Mouse (Mus musculus) thymus, adult 2 months (tissue): ENCODE results near the gene Ddx39. TPM values are rescaled to one million over a fixed set of nuclear protein-coding genes. Genes with fewer than 3 reads are reported as not detected.

ENCODE experiments used
- DNase-seq: peaks from one replicate; pipeline ENCODE4 v3.0.0; 2021
- H3K27ac ChIP-seq: fragments of 200-500 bp; 2 replicates; pipeline ENCODE4 v1.5.1; 2012; ENCODE audit warnings: low read length, control low read depth; ENCODE audit not compliant: control insufficient read depth, insufficient read depth
- H3K27me3 ChIP-seq: fragments of 200-500 bp; 2 replicates; pipeline ENCODE4 v1.6.1; 2012; ENCODE audit warnings: mild to moderate bottlenecking, low read length, moderate library complexity, mixed read lengths; ENCODE audit not compliant: control insufficient read depth, insufficient read depth
- H3K36me3 ChIP-seq: fragments of 200-500 bp; 2 replicates; pipeline ENCODE4 v1.6.1; 2012; ENCODE audit warnings: mild to moderate bottlenecking, low read length, moderate library complexity; ENCODE audit not compliant: control insufficient read depth, insufficient read depth
- H3K4me1 ChIP-seq: fragments of 200-500 bp; replicated peaks from 2 replicates; pipeline ENCODE4 v1.6.1; 2012; ENCODE audit warnings: low read length; ENCODE audit not compliant: control insufficient read depth, insufficient read depth
- H3K4me3 ChIP-seq: fragments of 200-500 bp; 2 replicates; pipeline ENCODE4 v1.5.1; 2012; ENCODE audit warnings: mild to moderate bottlenecking, low read length, control low read depth, moderate library complexity; ENCODE audit not compliant: control insufficient read depth, insufficient read depth
- CTCF ChIP-seq: fragments of 200-500 bp; IDR thresholded peaks from 2 replicates; pipeline ENCODE4 v1.5.1; 2012; ENCODE audit warnings: mild to moderate bottlenecking, control low read depth, low read length, moderate library complexity, borderline replicate concordance; ENCODE audit not compliant: control insufficient read depth, poor library complexity, insufficient read depth; ENCODE audit errors: extremely low read depth
- POLR2A ChIP-seq: fragments of 200-500 bp; IDR thresholded peaks from 2 replicates; pipeline ENCODE4 v1.6.1; 2012; ENCODE audit warnings: mild to moderate bottlenecking, low read length, control low read depth, moderate library complexity; ENCODE audit not compliant: control insufficient read depth, poor library complexity, insufficient read depth; ENCODE audit errors: extremely low read depth
- WGBS: fragments of 180-500 bp; shearing (Covaris S2); methylation state at CpG from one replicate; pipeline ENCODE4 v1.1.7; 2018; 5-methylcytosine and 5-hydroxymethylcytosine counted together
- polyA plus RNA-seq: library from polyadenylated mRNA; depleted of rRNA; stranded (reverse); fragments of >200 nt; gene quantifications from 2 replicates; pipeline ENCODE4 v1.2.3, GENCODE M21; 2012

Ddx39 gene
- polyA plus RNA-seq, 1 experiment = 157 TPM

DNA sequence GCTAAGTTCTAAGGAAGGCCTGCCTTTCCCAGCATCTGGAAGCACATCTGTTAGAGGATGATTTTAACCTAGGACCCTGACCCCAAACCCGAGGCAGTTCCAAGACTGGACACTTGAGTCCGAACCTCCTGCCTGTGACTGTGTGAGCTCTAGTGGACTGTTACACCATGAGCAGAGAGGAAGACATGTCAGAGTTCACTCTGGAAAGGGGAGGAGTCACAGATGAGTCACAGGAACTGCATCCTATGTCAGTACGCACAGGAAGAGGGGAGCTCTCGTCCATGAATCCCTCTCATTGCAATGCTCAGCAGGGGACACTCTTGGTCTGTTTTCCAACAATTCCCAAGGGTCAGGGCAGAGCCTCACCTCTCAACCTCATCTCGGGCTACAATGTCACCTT lies 42.0 kb upstream of the Ddx39 start:
- Histone ChIP-seq H3K27me3 (no peaks in the 10 kb centered on the region), H3K4me3 (no peak overlapping the region), H3K36me3 (peaks cover 70% of the 10 kb centered on the region), H3K4me1 (0 out of 2 replicates have a peak, but pooled peaks cover 3% of the 10 kb centered on the region), H3K27ac (no peak overlapping the region)
- WGBS = 90% methylated on average over 5 of the region's 5 CpGs
- no peak for DNase-seq
- no peak for TF ChIP-seq POLR2A
- TF ChIP-seq CTCF = no peak

DNA sequence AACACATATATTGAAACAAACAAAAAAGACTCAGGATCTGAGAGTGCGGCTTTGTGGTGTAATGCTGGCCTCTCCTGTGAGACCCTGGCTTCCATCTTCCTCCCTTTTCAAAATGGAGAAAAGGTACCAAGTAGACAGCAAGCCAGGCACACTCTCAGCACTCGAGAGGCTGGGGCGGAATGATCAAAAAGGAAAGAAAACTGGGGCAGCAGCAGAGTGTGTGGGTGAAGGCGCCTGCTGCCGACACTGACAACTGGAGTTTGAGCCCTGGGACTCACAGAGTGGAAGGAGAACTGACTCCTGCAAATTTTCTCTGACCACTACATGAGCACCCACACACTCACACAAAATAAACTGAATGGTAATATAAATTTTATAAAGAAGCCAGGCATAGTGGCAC lies 40.5 kb upstream of the Ddx39 start:
- Histone ChIP-seq H3K4me1 (no peaks in the 10 kb centered on the region), H3K27me3 (no peaks in the 10 kb centered on the region), H3K27ac (no peak overlapping the region), H3K4me3 (no peak overlapping the region), H3K36me3 (peaks cover 79% of the 10 kb centered on the region)
- DNase-seq = no peak
- WGBS = 90% methylated on average over 5 of the region's 5 CpGs
- TF ChIP-seq CTCF (no peak), POLR2A (no peak)

DNA sequence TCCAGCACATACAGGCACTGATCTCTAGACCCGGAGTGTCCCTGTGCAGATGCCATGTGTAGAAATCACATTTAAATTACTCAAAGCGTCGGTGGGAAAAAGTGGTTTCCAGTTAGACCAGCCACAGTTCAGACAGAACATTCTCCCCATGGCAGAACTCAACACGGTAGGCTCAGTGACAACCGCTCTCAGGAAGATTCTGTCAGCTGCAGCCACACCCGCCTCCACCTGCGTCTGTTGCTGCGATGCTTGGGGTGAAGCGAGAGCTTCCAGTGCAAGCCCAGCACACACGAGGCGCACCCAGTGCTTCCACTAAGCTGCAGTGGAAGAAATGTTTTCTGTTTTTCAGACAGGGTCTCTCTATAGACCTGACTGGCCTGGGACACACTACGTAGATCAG lies 35.1 kb upstream of the Ddx39 start:
- H3K36me3 ChIP-seq = peaks cover 69% of the 10 kb centered on the region
- 96% methylated on average over 12 of the region's 12 CpGs for WGBS
- no peak overlapping the region for H3K4me3 ChIP-seq

DNA sequence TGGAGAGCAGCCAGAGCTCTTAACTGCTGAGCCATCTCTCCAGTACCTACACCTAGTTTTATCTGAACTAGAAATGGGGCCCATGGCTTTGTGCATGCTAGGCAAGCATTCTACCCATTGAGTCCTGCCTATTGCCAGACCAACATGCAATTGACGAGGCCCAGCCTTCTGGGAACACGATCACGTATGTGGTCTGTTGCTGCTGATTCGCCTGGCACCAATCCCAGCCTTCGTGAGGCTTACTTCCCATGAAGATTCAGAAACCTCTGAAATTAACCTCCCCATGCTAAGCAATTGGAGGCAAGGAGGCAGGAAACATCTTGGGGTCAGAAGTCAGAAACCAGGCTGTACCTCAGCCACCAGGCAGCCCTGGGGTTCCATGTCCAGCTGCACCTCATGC lies 34.4 kb upstream of the Ddx39 start:
- Histone ChIP-seq H3K27ac (no peak overlapping the region), H3K4me1 (0 out of 2 replicates have a peak, but pooled peaks cover 4% of the 10 kb centered on the region), H3K36me3 (peaks cover 75% of the 10 kb centered on the region), H3K4me3 (no peak overlapping the region), H3K27me3 (no peaks in the 10 kb centered on the region)
- no peak for DNase-seq
- WGBS = 95% methylated on average over 5 of the region's 5 CpGs
- no peak for TF ChIP-seq POLR2A
- TF ChIP-seq CTCF = no peak

More for the DNA sequence above, 35.1 kb upstream of the Ddx39 start:
- DNase-seq = no peak
- Histone ChIP-seq H3K4me1 (0 out of 2 replicates have a peak, but pooled peaks cover 4% of the 10 kb centered on the region), H3K27me3 (no peaks in the 10 kb centered on the region), H3K27ac (no peak overlapping the region)
- no peak for TF ChIP-seq CTCF

DNA sequence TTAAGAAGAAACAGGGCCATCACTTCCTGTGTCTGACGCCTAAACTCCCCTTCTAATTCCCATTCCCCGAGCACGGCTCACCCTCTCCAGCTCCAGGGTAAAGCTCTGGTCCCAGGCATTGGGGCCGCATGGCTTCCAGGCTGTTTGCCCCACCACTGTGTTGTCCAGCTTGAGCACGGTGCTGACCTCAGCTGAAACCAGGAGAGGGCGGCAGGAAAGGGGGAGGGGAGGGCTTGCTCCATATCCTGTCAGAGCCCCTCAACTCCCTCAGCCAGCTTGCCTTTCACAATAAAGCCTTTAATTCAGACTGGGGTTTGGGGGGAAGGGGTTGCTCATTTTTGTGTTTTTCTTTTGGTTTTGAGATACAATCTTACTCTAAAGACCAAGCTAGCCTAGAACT lies 33.9 kb upstream of the Ddx39 start:
- DNase-seq = no peak
- H3K27ac ChIP-seq = no peak overlapping the region

DNA sequence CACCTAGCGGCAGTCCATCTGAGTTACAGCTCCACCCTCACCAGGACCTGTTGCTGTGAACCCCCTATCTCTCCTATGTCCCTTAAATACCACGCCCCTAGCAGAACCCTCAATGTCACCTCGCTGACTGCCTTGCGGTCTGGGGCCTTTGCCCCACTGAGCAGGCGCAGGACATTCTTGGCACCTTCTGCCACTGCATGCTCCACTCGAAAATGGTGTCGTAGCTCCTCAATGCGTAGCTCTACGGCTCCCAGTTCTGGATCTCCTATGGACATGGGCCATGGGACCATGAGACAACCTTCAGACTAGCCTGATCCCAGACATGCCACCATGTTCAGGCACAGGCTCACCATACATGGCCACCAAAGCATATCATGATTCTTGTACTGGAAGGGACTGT lies 30.5 kb upstream of the Ddx39 start:
- H3K27me3 ChIP-seq = no peaks in the 10 kb centered on the region
- H3K4me1 ChIP-seq = 0 out of 2 replicates have a peak, but pooled peaks cover 4% of the 10 kb centered on the region
- WGBS = over 99% methylated on average over 9 of the region's 9 CpGs
- DNase-seq = no peak
- no peak overlapping the region for H3K27ac ChIP-seq
- TF ChIP-seq POLR2A = no peak
- TF ChIP-seq CTCF = no peak
- H3K36me3 ChIP-seq = peaks cover 66% of the 10 kb centered on the region
- H3K4me3 ChIP-seq = no peak overlapping the region

More for the DNA sequence above, 33.9 kb upstream of the Ddx39 start:
- Histone ChIP-seq H3K4me3 (no peak overlapping the region), H3K36me3 (peaks cover 80% of the 10 kb centered on the region), H3K27me3 (no peaks in the 10 kb centered on the region), H3K4me1 (0 out of 2 replicates have a peak, but pooled peaks cover 4% of the 10 kb centered on the region)
- TF ChIP-seq CTCF (no peak), POLR2A (no peak)
- WGBS = 94% methylated on average over 6 of the region's 6 CpGs

DNA sequence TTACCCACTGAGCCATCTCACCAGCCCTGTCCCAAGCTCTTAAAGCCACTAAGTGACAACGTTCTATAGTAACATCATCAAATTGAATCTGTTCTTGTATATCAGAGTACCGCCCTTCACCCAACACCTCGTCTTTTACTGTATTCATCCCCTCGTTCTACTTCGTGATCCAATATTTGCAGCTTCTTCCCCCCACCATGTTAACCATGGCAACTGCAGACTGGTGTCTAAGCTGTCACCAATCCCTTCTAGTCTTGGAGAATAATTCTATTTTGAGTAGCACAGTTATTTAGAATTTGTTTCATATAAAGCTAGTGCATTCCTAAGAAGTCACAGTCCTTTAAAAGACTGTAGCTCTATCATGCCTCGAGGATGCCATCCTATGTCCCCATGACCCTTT lies 25.7 kb upstream of the Ddx39 start:
- no peak for DNase-seq
- 96% methylated on average over 6 of the region's 6 CpGs for WGBS
- Histone ChIP-seq H3K27ac (no peak overlapping the region), H3K36me3 (peaks cover 62% of the 10 kb centered on the region), H3K27me3 (no peaks in the 10 kb centered on the region), H3K4me1 (peaks cover 10% of the 10 kb centered on the region), H3K4me3 (no peak overlapping the region)
- no peak for TF ChIP-seq POLR2A
- no peak for TF ChIP-seq CTCF
